Mouse (Mus musculus) brain, embryonic 14.5 days (tissue): ENCODE measurements around the gene Tlcd2. TPM values are rescaled to one million over a fixed set of nuclear protein-coding genes. Genes with fewer than 3 reads are reported as not detected.

Experiments
- DNase-seq: peaks from one replicate; pipeline ENCODE4 v3.0.0-alpha.2; 2011; ENCODE audit warnings: low read depth
- CTCF ChIP-seq: fragments of 200-500 bp; IDR thresholded peaks from 2 replicates; pipeline ENCODE4 v1.5.1; 2012; ENCODE audit warnings: inconsistent platforms, mild to moderate bottlenecking, moderate library complexity, borderline replicate concordance; ENCODE audit not compliant: insufficient read depth, insufficient read length; ENCODE audit errors: extremely low read depth
- POLR2A ChIP-seq: fragments of 200-500 bp; IDR thresholded peaks from 2 replicates; pipeline ENCODE4 v1.6.1; 2012; ENCODE audit warnings: mild to moderate bottlenecking, inconsistent platforms, borderline replicate concordance; ENCODE audit not compliant: poor library complexity, insufficient read depth, insufficient read length, severe bottlenecking; ENCODE audit errors: extremely low read depth
- polyA plus RNA-seq: library from polyadenylated mRNA; depleted of rRNA; stranded (reverse); fragments of >200 nt; gene quantifications from 2 replicates; pipeline ENCODE4 v1.2.3, GENCODE M21; 2012; rRNA removed

The Tlcd2 gene
- polyA plus RNA-seq, 1 experiment = 1.5 TPM

DNA sequence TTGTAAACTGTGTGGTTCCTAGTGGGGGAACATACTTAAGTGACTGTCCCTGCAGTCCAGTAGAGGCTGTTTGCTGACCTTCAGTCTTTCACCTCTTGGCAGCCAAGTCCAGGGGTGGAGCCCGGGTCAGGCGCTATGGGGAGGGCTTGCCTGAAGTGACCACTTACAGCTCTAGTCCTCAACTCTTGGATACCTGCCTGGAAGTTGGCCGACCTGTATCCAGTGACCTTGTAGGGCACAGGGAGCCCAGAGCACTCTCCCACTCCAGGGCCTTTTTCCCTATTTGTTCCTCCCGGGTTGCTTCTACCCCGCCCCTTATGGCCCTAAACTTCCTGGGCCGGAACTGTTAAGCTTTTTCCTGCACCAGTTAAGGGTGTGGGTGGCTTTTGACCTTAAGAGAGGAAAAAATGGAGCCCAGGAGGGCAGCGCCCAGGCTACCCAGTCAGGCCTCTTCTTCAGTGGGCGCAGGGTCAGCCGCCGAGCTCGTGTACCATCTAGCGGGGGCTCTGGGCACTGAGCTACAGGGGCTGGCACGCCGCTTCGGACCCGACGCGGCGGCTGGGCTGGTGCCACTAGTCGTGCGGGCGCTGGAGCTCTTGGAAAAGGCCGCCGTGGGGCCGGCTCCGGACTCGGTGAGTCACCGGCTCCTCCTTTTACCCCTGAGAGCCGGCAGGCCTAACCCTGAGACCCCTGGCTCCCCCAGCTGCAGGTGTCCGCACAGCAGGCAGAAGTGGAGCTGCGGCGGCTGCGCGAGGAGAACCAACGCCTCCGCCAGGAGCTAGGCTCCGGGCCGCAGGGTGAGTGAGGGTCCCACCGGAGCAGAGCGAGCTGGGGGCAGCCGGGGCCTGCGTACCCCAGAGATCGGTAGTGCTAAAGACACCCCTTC lies 48.5 kb downstream of the Tlcd2 start, which contains the start of gene Rilp:
TSS of gene Rilp (plus strand) at position 354 of the 886 bp plus-strand sequence.
- DNase-seq = peak; percentile 75
- no peak for TF ChIP-seq POLR2A
- peak; percentile 50; the same call in 1 of the 2 replicates for TF ChIP-seq CTCF

DNA sequence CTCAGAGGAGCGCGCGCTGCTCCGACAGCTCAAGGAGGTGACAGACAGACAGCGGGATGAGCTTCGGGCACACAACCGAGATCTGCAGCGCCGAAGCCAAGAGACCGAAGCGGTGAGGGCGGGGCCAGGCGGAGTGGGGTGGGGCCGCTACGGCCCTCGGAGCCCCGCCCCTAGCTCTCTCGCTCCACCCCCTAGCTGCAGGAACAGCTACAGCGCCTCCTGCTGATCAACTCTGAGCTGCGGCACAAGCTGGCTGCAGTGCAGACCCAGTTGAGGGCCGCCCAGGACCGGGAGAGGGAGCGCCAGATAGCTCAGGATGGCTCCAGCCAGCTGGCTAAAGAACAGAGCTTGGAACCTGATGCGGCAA lies 49.1 kb downstream of the Tlcd2 start:
- DNase-seq = peak; percentile 95
- TF ChIP-seq CTCF = peak; percentile 81
- no peak for TF ChIP-seq POLR2A

- TF ChIP-seq POLR2A = no peak
- TF ChIP-seq CTCF = no peak
- peak; percentile 17 for DNase-seq
Observed at GRCm38 (mm10) chr11:75511213-75511612, 49.7 kb downstream of the Tlcd2 start.

- TF ChIP-seq CTCF = no peak
- no peak for TF ChIP-seq POLR2A
- DNase-seq = no peak
Observed at GRCm38 (mm10) chr11:75512301-75513018, 50.9 kb downstream of the Tlcd2 start.

DNA sequence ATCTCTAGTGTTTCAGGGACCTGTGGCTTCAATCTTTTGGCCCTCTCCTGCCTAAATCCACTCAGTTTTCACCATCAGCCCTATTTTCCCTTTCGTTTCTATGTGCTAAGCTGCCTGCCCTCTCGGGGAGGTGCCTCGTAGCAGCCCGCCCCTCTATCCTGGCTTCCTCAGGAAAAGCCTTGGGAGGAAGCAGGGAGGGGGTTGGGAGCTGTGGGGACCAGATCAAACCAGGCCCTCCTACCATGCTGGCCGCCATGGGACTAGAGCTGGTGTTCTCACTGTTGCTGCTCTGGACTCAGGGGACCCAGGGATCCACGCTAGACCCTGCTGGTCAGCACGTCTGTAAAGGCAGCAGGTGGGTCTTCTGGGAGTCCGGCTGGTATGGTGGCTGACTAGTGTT lies 51.8 kb downstream of the Tlcd2 start, which contains the start of gene Scarf1:
TSS of gene Scarf1 (plus strand) at position 205 of the 400 bp plus-strand sequence.
- no peak for TF ChIP-seq POLR2A
- TF ChIP-seq CTCF = no peak
- no peak for DNase-seq

DNA sequence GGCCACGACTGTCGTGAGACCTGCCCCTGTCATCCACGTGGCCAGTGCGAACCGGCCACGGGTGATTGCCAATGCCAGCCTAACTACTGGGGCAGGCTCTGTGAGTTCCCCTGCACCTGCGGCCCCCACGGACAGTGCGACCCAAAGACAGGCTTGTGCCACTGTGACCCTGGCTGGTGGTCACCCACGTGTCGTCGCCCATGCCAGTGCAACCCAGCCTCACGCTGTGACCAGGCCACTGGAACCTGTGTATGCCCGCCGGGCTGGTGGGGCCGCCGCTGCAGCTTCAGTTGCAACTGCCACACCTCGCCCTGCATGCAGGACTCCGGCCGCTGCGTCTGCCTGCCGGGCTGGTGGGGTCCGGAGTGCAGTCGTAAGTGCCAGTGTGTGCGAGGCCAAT lies 53.7 kb downstream of the Tlcd2 start:
- DNase-seq = no peak

DNA sequence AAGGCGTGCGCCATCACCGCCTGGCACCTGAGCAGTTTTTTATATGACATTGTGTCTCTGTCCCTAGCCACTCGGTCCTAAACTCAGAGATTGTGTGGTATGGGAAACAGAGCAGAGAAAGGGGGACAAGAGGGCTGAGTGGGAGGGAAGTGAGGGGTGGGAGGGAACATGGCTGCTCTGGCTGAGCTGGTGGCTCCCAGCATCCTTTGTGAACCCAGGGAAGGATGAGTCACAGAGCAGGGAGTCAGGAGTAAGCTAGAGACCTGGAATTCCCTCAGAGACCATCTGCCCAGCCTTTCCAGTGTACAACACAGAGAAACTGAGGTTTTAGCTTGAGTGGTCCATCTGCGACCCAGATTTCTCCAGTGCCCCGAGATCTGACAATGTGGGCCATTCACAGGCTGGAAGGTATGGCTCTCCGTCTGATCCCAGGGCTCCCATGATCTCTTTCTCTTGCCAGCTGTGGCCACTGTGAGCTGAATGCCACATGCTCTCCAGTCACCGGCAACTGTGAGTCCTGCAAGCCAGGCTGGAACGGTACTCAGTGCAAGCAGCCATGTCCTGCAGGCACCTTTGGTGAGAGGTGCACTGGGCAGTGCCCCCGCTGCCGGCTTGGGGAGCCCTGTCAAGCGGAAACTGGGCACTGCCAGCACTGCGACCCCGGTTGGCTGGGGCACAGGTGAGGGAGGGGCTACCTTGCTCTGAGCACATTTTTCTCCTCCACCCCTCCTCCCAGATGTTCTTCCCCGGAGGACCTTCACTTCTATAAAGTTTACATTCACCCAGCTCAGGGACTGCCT lies 58.5 kb downstream of the Tlcd2 start:
- TF ChIP-seq CTCF (no peak), POLR2A (no peak)

More for the DNA sequence above, 53.7 kb downstream of the Tlcd2 start:
- TF ChIP-seq CTCF = no peak
- TF ChIP-seq POLR2A = no peak

More for the DNA sequence above, 58.5 kb downstream of the Tlcd2 start:
- no peak for DNase-seq

Other genes with a start within 250 kb of the Tlcd2 start
- 49.2 and 53.3 TPM in 2 replicates for gene Rpa1, start 113.4 kb upstream of the Tlcd2 start, polyA plus RNA-seq
- gene Smyd4, start 113.3 kb upstream of the Tlcd2 start, polyA plus RNA-seq = 9.0 and 9.9 TPM in 2 replicates
- 10.3 and 34.7 TPM in 2 replicates for gene Serpinf1, start 39.0 kb upstream of the Tlcd2 start, polyA plus RNA-seq
- 0.21 and 0.25 TPM in 2 replicates for gene Serpinf2, start 22.1 kb upstream of the Tlcd2 start, polyA plus RNA-seq
- gene Wdr81, start 7.0 kb upstream of the Tlcd2 start, polyA plus RNA-seq = 9.2 and 13.4 TPM in 2 replicates
- gene Prpf8, start 25.1 kb downstream of the Tlcd2 start, polyA plus RNA-seq = 144 and 156 TPM in 2 replicates
- 1.0 and 1.5 TPM in 2 replicates for gene Rilp, start 48.4 kb downstream of the Tlcd2 start, polyA plus RNA-seq
- 5.3 and 5.9 TPM in 2 replicates for gene Scarf1, start 51.8 kb downstream of the Tlcd2 start, polyA plus RNA-seq
- gene Slc43a2, start 70.0 kb downstream of the Tlcd2 start, polyA plus RNA-seq = 28.4 and 32.4 TPM in 2 replicates
- gene Pitpna, start 126.4 kb downstream of the Tlcd2 start, polyA plus RNA-seq = 109 and 130 TPM in 2 replicates
- 53.7 and 63.8 TPM in 2 replicates for gene Inpp5k, start 169.3 kb downstream of the Tlcd2 start, polyA plus RNA-seq
- 12.2 and 14.1 TPM in 2 replicates for gene Myo1c, start 188.8 kb downstream of the Tlcd2 start, polyA plus RNA-seq
- 86.9 and 91.0 TPM in 2 replicates for gene Crk, start 217.5 kb downstream of the Tlcd2 start, polyA plus RNA-seq